ENCODE assay signal across 7 mouse cellular contexts in the genomic region with DNA sequence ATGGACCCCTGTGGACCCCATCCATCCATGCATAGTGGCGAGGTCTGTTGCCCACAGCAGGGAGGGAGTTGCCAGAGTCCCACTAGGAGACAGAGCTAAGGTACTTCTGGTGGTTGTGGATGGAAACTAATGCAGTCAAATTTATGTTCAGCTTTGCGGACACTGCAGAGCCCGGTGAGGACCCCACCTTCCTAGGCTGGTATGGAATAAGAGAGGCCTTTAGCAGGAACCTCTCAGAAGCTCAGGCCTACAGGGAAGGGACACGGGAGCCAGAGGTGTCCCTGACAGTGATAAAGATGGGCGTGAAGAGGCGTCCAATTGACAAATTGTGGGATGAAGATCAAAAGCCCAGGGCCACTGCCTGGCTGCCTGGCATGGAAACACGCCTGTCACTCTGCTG.
DNase-seq lines count a peak whose midpoint lies in the region; ATAC-seq and TF ChIP-seq lines count a peak whose summit lies in the region.

No protein-coding gene starts in this region.

- no peak for DNase-seq in midbrain, postnatal 0 days (ENCODE audit: low spot score)
- DNase-seq in frontal cortex, postnatal 36 days (ENCODE audit: low spot score in 2 of 2) = no peak
- DNase-seq in cerebellum, adult 18-20 months = no peak

- H3K27me3 ChIP-seq in intestine, embryonic 16.5 days (replicated peaks; ENCODE audit: control insufficient read depth, insufficient read depth, low read length) = no peaks in the 10 kb centered on the region
- H3K27me3 ChIP-seq in intestine, embryonic 15.5 days (replicated peaks) = no peaks in the 10 kb centered on the region; the same call in 1 of the 2 replicates
- 0 out of 2 replicates have a peak, but pooled peaks cover 2% of the 10 kb centered on the region for H3K27me3 ChIP-seq in forebrain, embryonic 13.5 days
- H3K27me3 ChIP-seq in hindbrain, embryonic 13.5 days = peaks cover 17% of the 10 kb centered on the region
- no peaks in the 10 kb centered on the region for H3K27me3 ChIP-seq in midbrain, postnatal 0 days (ENCODE audit: insufficient read depth, low read length)

- H3K9ac ChIP-seq in intestine, embryonic 16.5 days (ENCODE audit: low read depth, low read length) = peak overlapping the region; percentile 54; the same call in 1 of the 2 replicates
- H3K9ac ChIP-seq in intestine, embryonic 15.5 days = no peak overlapping the region
- H3K9ac ChIP-seq in forebrain, embryonic 13.5 days = no peak overlapping the region
- H3K9ac ChIP-seq in hindbrain, embryonic 13.5 days = peak overlapping the region; percentile 66; the same call in 1 of the 2 replicates
- H3K9ac ChIP-seq in midbrain, postnatal 0 days (replicated peaks; ENCODE audit: low read length, poor library complexity, severe bottlenecking) = no peak overlapping the region

- H3K4me1 ChIP-seq in intestine, embryonic 16.5 days (ENCODE audit: control insufficient read depth, insufficient read depth, low read length) = peaks cover 8% of the 10 kb centered on the region; the same call in 1 of the 2 replicates
- H3K4me1 ChIP-seq in intestine, embryonic 15.5 days (replicated peaks) = peaks cover 3% of the 10 kb centered on the region; the same call in 1 of the 2 replicates
- H3K4me1 ChIP-seq in forebrain, embryonic 13.5 days = peaks cover 12% of the 10 kb centered on the region
- peaks cover 14% of the 10 kb centered on the region for H3K4me1 ChIP-seq in hindbrain, embryonic 13.5 days (replicated peaks)
- H3K4me1 ChIP-seq in midbrain, postnatal 0 days (ENCODE audit: insufficient read depth, low read length) = peaks cover 6% of the 10 kb centered on the region; the same call in 1 of the 2 replicates

- no peak for ATAC-seq in intestine, embryonic 16.5 days
- ATAC-seq in intestine, embryonic 15.5 days = no peak
- ATAC-seq in forebrain, embryonic 13.5 days = no peak
- no peak for ATAC-seq in hindbrain, embryonic 13.5 days (ENCODE audit: low FRiP score)
- peak; percentile 1; the same call in 1 of the 2 replicates for ATAC-seq in midbrain, postnatal 0 days (ENCODE audit: low FRiP score)

- no peaks in the 10 kb centered on the region for H3K9me3 ChIP-seq in intestine, embryonic 16.5 days (ENCODE audit: control insufficient read depth, low read length)
- H3K9me3 ChIP-seq in intestine, embryonic 15.5 days = no peaks in the 10 kb centered on the region
- H3K9me3 ChIP-seq in forebrain, embryonic 13.5 days (replicated peaks) = no peaks in the 10 kb centered on the region
- no peaks in the 10 kb centered on the region for H3K9me3 ChIP-seq in hindbrain, embryonic 13.5 days
- no peaks in the 10 kb centered on the region for H3K9me3 ChIP-seq in midbrain, postnatal 0 days (ENCODE audit: low read length)

- H3K27ac ChIP-seq in intestine, embryonic 16.5 days (ENCODE audit: low read length) = no peak overlapping the region
- H3K27ac ChIP-seq in intestine, embryonic 15.5 days = no peak overlapping the region
- H3K27ac ChIP-seq in forebrain, embryonic 13.5 days = no peak overlapping the region
- H3K27ac ChIP-seq in hindbrain, embryonic 13.5 days = no peak overlapping the region; the same call in 1 of the 2 replicates
- H3K27ac ChIP-seq in midbrain, postnatal 0 days (ENCODE audit: low read depth, low read length) = no peak overlapping the region

- H3K4me3 ChIP-seq in intestine, embryonic 16.5 days (ENCODE audit: low read length) = no peak overlapping the region
- no peak overlapping the region for H3K4me3 ChIP-seq in intestine, embryonic 15.5 days (replicated peaks)
- no peak overlapping the region for H3K4me3 ChIP-seq in forebrain, embryonic 13.5 days
- no peak overlapping the region; the same call in 1 of the 2 replicates for H3K4me3 ChIP-seq in hindbrain, embryonic 13.5 days
- no peak overlapping the region for H3K4me3 ChIP-seq in midbrain, postnatal 0 days (ENCODE audit: low read depth, low read length)

- WGBS in intestine, embryonic 16.5 days = 52% methylated on average over 7 of the region's 7 CpGs
- 48% methylated on average over 7 of the region's 7 CpGs for WGBS in intestine, embryonic 15.5 days
- WGBS in forebrain, embryonic 13.5 days = 50% methylated on average over 7 of the region's 7 CpGs
- 26% methylated on average over 7 of the region's 7 CpGs for WGBS in hindbrain, embryonic 13.5 days
- WGBS in midbrain, postnatal 0 days = 40% methylated on average over 7 of the region's 7 CpGs

- H3K4me2 ChIP-seq in intestine, embryonic 16.5 days (ENCODE audit: low read depth, low read length) = no peak overlapping the region; the same call in 1 of the 2 replicates
- no peak overlapping the region for H3K4me2 ChIP-seq in intestine, embryonic 15.5 days (replicated peaks)
- peak overlapping the region; percentile 63 for H3K4me2 ChIP-seq in forebrain, embryonic 13.5 days
- H3K4me2 ChIP-seq in hindbrain, embryonic 13.5 days = peak overlapping the region; percentile 60
- H3K4me2 ChIP-seq in midbrain, postnatal 0 days (ENCODE audit: low read depth, low read length, poor library complexity, severe bottlenecking) = peak overlapping the region; percentile 55

- no peak for TF ChIP-seq CTCF in midbrain, postnatal 0 days (IDR thresholded peaks at IDR 0.05)

- H3K36me3 ChIP-seq in intestine, embryonic 16.5 days (ENCODE audit: control insufficient read depth, insufficient read depth, low read length) = no peaks in the 10 kb centered on the region
- H3K36me3 ChIP-seq in intestine, embryonic 15.5 days = no peaks in the 10 kb centered on the region
- H3K36me3 ChIP-seq in forebrain, embryonic 13.5 days (ENCODE audit: poor library complexity, severe bottlenecking) = no peaks in the 10 kb centered on the region
- H3K36me3 ChIP-seq in hindbrain, embryonic 13.5 days = no peaks in the 10 kb centered on the region
- H3K36me3 ChIP-seq in midbrain, postnatal 0 days (ENCODE audit: insufficient read depth, low read length) = no peaks in the 10 kb centered on the region

Comparison
In these comparisons a context has a peak if more than half of its experiments do, and no peak if none do; other contexts are left out.
1. H3K9ac ChIP-seq: peak in intestine, embryonic 16.5 days (single experiment) and hindbrain, embryonic 13.5 days (single experiment); none in intestine, embryonic 15.5 days (single experiment), forebrain, embryonic 13.5 days (single experiment) and midbrain, postnatal 0 days (single experiment).
2. H3K4me2 ChIP-seq: peak in forebrain, embryonic 13.5 days (single experiment), hindbrain, embryonic 13.5 days (single experiment) and midbrain, postnatal 0 days (single experiment); none in intestine, embryonic 16.5 days (single experiment) and intestine, embryonic 15.5 days (single experiment).